Mouse (Mus musculus): ENCODE measurements around the gene Tuba8. TPM values are rescaled to one million over a fixed set of nuclear protein-coding genes. Genes with fewer than 3 reads are reported as not detected.

Tuba8 gene
- total and polyA plus RNA-seq, 3 experiments = 1.4 to 1.6 TPM; not detected in 1

- H3K9ac ChIP-seq (ENCODE audit: control insufficient read depth, low read depth, low read length, poor library complexity, severe bottlenecking) = no peak overlapping the region
Measured at GRCm38 (mm10) chr6:121211743-121212142, 1.2 kb downstream of the Tuba8 start.

GRCm38 (mm10) chr6:121212988-121213387 lies 2.5 kb downstream of the Tuba8 start:
- H3K27me3 ChIP-seq (ENCODE audit: control insufficient read depth in 1 of 2, insufficient read depth in 2 of 2, low read length in 2 of 2) = no peaks in the 10 kb centered on the region
- no peak overlapping the region for H3K9ac ChIP-seq (ENCODE audit: control insufficient read depth, low read depth, low read length, poor library complexity, severe bottlenecking)
- H3K36me3 ChIP-seq (ENCODE audit: control insufficient read depth in 1 of 2, insufficient read depth in 2 of 2, low read length in 2 of 2) = peaks cover 0 to 24% of the 10 kb centered on the region in 2 experiments; a peak in 2 of 4 replicates
- H3K79me2 ChIP-seq (ENCODE audit: control insufficient read depth, insufficient read depth, low read length, poor library complexity) = no peaks in the 10 kb centered on the region
- no peak overlapping the region for H3K27ac ChIP-seq (ENCODE audit: control insufficient read depth, low read depth, low read length)
- TF ChIP-seq ZKSCAN1 (IDR thresholded peaks at IDR 0.05; ENCODE audit: low read depth, low read length) (no peak), E2F4 (IDR thresholded peaks at IDR 0.05; ENCODE audit: borderline replicate concordance, low read depth, low read length) (no peak), TAL1 (IDR thresholded peaks at IDR 0.05; ENCODE audit: low read length) (no peak), MAZ (IDR thresholded peaks at IDR 0.05; ENCODE audit: low read depth, low read length) (no peak), BHLHE40 (IDR thresholded peaks at IDR 0.05; ENCODE audit: borderline replicate concordance, low read depth, low read length) (no peak), NELFE (IDR thresholded peaks at IDR 0.05; ENCODE audit: low read depth, low read length) (no peak), POLR2AphosphoS2 (IDR thresholded peaks at IDR 0.05; ENCODE audit: low read length) (no peak), NRF1 (IDR thresholded peaks at IDR 0.05; ENCODE audit: insufficient read depth, low read depth, low read length, poor library complexity, severe bottlenecking) (no peak)
- DNase-seq (ENCODE audit: low read depth, low spot score) = no peak
- H3K4me1 ChIP-seq (ENCODE audit: control insufficient read depth in 1 of 2, insufficient read depth in 2 of 2, low read length in 2 of 2) = peaks cover 6 to 29% of the 10 kb centered on the region in 2 experiments
- H3K4me3 ChIP-seq (ENCODE audit: control insufficient read depth in 1 of 2, insufficient read depth in 1 of 2, low read depth in 2 of 2, low read length in 2 of 2) = no peak overlapping the region
- H3K9me3 ChIP-seq (replicated peaks; ENCODE audit: insufficient read depth, low read length) = no peaks in the 10 kb centered on the region

More at GRCm38 (mm10) chr6:121211743-121212142, 1.2 kb downstream of the Tuba8 start:
- H3K9me3 ChIP-seq (replicated peaks; ENCODE audit: insufficient read depth, low read length) = no peaks in the 10 kb centered on the region
- H3K4me3 ChIP-seq (ENCODE audit: control insufficient read depth in 1 of 2, insufficient read depth in 1 of 2, low read depth in 2 of 2, low read length in 2 of 2) = peak overlapping the region; percentile 45 to 59; a peak in 3 of 4 replicates
- H3K79me2 ChIP-seq (ENCODE audit: control insufficient read depth, insufficient read depth, low read length, poor library complexity) = no peaks in the 10 kb centered on the region
- H3K27ac ChIP-seq (ENCODE audit: control insufficient read depth, low read depth, low read length) = no peak overlapping the region
- H3K36me3 ChIP-seq (ENCODE audit: control insufficient read depth in 1 of 2, insufficient read depth in 2 of 2, low read length in 2 of 2) = peaks cover 0 to 24% of the 10 kb centered on the region in 2 experiments; a peak in 2 of 4 replicates
- H3K4me1 ChIP-seq (ENCODE audit: control insufficient read depth in 1 of 2, insufficient read depth in 2 of 2, low read length in 2 of 2) = peaks cover 6 to 29% of the 10 kb centered on the region in 2 experiments
- H3K27me3 ChIP-seq (ENCODE audit: control insufficient read depth in 1 of 2, insufficient read depth in 2 of 2, low read length in 2 of 2) = no peaks in the 10 kb centered on the region
- DNase-seq (ENCODE audit: low read depth, low spot score) = no peak
- no peak for TF ChIP-seq ZKSCAN1 (IDR thresholded peaks at IDR 0.05; ENCODE audit: low read depth, low read length)
- TF ChIP-seq CTCF (IDR thresholded peaks at IDR 0.05 in 2 of 3, conservative IDR thresholded peaks at IDR 0.05 in 1 of 3; ENCODE audit: control insufficient read depth in 1 of 3, insufficient read depth in 1 of 3, low read depth in 2 of 3, low read length in 3 of 3, poor library complexity in 1 of 3, severe bottlenecking in 1 of 3) = no peak
- no peak for TF ChIP-seq CHD1 (IDR thresholded peaks at IDR 0.05; ENCODE audit: low read depth, low read length)
- no peak for TF ChIP-seq MEF2A (IDR thresholded peaks at IDR 0.05; ENCODE audit: extremely low read depth, insufficient replicate concordance, low read depth, low read length, poor library complexity, severe bottlenecking)
- TF ChIP-seq POLR2A (IDR thresholded peaks at IDR 0.05; ENCODE audit: control insufficient read depth in 1 of 2, insufficient read depth in 1 of 2, low read depth in 1 of 2, low read length in 2 of 2, poor library complexity in 1 of 2) = no peak
- no peak for TF ChIP-seq MXI1 (IDR thresholded peaks at IDR 0.05; ENCODE audit: low read depth, low read length)
- TF ChIP-seq JUND (IDR thresholded peaks at IDR 0.05; ENCODE audit: low read depth, low read length) = no peak
- TF ChIP-seq MAFK (IDR thresholded peaks at IDR 0.05; ENCODE audit: borderline replicate concordance, low read depth, low read length) = no peak
- TF ChIP-seq SMC3 (IDR thresholded peaks at IDR 0.05; ENCODE audit: low read depth, low read length) = no peak
- TF ChIP-seq RAD21 (IDR thresholded peaks at IDR 0.05; ENCODE audit: low read depth, low read length) = no peak
- TF ChIP-seq MYC (IDR thresholded peaks at IDR 0.05; ENCODE audit: low read depth, low read length) = no peak
- no peak for TF ChIP-seq ETS1 (IDR thresholded peaks at IDR 0.05; ENCODE audit: low read depth, low read length)
- TF ChIP-seq NELFE (IDR thresholded peaks at IDR 0.05; ENCODE audit: low read depth, low read length) = no peak

All from MEL (cell line).